Mouse (Mus musculus): ENCODE results near the gene Tomm22.

The Tomm22 gene

DNA sequence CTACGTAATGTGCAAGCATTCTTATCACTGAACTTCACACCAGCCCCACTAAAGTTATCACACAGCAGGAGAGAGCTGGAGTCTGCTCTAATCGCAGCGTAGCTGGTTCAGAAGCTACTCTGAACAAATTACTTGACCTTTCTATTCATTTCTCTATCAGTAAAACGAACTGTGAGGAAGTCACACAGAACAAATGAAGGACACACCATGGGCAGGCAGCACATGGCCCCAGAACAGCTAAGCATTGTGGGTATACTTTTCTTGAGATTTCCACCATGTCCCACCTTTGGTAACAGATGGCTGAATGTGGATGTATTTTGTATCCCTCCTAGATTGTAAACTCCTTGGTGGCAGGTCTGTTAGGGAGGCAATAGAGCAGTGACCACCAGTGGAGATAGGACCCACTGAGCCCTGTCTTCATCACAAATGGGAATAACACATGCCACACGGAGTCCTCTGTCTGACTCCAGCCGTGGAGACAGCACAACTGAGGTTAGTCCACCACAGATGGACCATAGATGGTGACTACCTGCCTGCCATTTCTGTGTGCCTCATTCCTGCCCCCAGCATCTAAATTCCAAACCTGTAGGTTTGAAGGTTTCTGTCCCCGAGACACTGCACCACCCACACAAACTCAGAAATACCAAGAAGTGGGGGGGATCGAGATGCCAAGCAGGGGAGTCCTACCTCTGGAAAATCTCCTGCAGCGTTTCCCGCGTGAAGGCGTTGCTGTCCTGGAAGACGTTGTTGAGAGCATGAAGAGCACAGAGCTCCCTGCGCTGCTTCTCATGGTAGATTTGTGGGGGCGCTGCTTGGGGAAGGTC is 15.6 kb downstream of the Tomm22 start:
- DNase-seq = no peak

DNA sequence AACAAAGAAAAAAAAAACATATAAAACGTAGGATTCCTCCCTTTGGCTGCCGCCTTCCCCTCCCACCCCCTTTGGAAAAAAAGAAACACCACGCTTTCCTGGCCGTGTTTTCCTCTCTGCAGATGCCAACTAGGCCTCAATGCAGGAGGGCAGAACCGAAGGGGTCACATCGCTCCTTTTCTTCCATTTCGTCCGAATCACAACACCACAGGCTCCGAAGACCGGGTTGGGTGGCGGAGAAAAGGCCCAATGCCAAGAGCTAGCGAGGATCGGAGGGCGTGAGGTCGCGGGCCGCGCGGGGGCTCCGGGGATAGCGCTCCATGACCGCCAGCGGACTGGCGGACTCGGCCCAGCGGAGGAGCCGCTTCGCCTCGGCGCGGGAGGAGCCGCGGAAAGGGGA is 16.5 kb downstream of the Tomm22 start:
- peak; percentile 53 for DNase-seq

DNA sequence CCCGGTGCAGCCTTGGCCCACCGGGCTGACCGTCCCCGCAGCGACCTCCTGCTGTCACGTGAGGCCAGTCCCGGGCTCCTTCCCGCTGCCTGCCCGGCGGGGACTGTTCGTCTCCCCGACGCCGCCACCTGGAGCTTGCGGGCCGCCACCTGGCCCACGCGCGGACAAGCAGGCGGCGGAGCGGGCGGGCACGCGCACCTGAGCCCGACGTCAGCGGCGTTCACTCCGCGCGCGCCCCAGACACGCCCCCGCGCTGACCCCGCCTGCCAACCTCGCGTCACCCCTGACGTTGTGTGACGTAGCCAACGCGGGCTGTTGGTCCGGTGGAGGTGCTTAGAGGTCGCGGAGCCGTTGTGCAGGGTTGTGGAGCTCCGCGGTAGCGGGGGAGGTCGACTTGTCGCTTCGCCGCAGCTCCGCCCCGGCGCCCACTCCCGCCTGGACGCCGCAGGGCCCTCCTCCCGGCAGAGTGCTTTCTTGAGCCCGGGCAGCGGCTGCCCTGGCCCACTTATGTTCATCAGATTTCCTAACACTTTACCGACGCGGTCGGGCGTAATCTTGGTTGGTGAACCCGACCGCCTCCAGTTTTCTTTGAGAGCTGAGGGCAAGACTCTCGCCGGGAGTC is 17.1 kb downstream of the Tomm22 start, which contains the start of gene Josd1:
TSS of gene Josd1 (minus strand) at position 274 of the 622 bp plus-strand sequence.
- peak; percentile 95 for DNase-seq

DNA sequence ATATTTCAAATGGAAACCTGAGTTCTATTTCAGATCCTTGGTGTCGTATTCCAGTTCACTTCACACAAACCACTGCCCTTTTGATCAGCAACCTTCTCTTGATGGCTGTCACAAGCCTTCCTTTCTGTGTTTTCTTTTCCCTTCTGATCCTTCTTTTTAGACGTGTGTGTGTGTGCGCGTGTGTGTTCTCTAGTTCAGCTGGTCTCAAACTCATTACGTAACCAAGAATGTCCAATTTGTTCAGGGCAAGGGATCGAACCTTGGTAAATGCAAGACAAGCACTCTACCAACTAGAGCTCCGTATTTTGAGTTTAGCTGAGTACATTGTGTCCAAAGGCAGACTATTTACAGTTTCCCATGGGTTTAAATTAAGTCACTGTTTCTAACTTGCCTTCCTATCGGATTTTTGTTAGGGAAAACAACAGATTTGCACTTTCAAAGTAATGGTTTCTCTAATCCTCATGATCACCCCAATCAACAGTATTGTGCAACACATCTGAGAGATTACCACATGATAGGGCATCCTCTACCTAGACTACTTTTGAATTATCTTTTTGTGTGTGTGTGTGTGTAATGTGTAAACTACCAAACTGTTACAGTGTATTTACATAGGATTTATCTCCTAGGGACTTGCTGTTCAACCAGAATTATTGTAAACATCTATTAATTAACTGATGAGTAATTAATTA is 17.8 kb downstream of the Tomm22 start:
- DNase-seq = no peak

DNA sequence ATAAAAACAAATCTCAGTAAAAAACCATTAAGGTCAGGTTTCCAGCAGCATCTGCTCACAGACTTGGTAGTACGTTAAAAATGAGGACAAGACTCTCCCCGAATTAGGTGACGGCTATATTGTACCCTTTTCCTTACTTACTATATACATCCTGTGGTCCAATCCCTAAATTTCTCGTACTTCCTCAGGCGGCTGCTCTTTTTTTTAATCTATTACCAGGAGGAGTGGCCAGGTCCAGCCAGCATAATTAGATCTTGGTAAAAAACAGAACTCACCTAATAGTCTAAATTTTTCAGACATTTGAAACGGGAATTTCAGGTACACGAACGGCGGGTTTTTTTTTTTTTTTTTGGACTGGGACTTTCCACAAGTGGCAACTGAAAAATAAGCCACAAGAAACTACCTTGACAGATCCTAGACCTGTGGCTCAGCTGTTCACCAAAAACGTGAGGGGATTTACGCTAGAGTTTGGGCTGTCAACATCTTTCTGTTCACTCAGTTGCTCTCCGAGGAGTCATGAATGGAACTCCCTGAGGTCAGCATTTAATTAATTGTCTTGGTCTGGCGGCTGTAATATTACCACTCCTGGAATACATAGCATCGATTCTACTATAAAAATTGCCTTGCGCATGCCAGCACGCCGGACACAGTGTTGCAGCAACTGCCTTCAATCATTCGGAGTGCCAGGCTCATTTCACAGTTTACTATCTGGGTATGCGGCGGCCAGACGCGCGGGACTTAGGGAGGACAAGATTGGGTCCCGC is 19.2 kb downstream of the Tomm22 start:
- no peak for DNase-seq

DNA sequence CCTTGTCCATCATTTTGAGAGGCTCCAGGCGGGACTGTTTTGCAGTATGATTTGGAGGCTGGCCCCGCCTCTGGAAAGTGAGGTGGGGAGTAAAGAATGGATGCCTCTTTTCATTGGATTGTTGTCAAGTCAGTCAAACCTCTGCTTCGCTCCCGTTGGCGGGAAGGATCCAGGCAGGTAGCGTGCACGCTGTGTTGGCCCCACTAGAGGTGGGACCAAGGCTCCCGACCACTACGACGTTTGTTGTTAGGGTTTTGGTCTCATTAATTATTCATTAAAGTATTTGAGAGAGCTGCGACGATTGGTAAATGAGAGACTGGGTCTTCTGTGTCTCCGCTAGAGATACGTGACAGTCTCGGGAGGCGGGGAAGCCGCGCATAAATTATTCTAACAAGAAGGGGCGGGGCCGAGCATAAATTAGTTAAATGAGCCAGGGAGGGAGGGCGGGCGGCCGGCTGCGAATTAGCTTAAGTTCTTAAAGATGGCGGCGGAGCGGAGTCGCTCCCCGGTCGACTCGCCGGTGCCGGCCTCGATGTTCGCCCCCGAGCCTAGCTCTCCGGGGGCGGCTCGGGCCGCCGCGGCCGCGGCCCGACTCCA is 19.9 kb downstream of the Tomm22 start, which contains the start of gene Gtpbp1:
TSS of gene Gtpbp1 (plus strand) at position 420 of the 597 bp plus-strand sequence.
- peak; percentile 99 for DNase-seq

DNA sequence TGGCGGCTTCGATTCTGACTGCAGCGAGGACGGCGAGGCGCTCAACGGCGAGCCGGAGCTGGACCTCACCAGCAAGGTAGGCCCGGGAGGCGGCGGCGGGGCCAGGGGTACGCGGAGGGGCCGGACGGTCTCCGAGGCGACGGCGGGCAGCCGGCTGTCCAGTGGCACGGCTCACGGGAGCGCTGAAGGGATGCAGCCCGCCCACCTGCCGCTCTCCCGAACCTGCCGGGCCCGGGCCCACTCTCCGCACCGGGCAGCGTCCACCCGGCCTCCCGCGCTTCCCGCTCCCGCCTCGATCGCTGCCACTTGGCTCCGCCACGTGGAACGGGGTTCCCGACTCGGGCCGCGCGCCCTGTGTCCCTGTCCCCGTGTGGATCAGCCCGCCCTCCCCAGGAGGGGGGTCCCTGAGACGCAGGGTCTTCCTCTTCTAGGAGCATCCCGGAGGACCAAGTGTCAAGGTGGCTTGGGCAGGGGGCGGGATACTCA is 20.4 kb downstream of the Tomm22 start:
- peak; percentile 57 for DNase-seq

DNA sequence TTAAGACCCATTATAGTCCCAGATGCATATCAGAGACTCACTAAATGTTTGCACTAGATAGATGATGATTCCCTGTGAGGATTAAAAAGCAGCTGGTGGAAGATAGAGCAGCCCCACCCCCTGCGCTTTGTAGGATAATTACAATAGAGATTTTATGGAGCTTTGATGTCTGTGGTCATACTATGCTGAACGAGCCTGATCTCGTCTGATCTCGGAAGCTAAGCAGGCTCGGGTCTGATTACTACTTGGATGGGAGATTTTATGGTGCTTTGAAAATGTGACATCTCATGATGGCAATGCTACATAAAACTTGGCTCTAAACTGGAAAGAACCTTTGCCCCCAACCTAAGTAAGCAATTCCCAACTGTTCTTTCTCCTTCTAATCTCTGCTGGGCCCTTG is 21.7 kb downstream of the Tomm22 start:
- DNase-seq = no peak

DNA sequence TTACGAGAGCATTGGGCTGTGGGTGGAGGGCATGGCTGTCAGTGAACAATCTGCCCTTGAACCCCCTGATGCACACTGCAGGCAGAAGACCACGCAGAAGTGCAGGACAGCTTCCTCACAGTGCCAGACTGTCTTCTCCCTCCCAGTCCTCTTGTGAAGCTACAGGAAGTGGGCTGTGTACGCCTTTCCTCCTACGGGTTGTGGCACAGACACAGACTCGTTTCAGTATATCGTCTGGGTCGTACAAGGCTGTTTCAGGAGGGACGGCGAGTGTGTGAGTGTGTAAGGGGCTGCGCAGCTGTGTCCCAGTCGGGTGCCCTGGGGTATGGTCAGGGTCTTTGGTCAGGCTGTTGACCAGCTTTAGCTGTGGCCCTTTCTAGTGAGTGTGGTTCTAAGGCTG is 23.1 kb downstream of the Tomm22 start:
- DNase-seq = peak; percentile 30

DNA sequence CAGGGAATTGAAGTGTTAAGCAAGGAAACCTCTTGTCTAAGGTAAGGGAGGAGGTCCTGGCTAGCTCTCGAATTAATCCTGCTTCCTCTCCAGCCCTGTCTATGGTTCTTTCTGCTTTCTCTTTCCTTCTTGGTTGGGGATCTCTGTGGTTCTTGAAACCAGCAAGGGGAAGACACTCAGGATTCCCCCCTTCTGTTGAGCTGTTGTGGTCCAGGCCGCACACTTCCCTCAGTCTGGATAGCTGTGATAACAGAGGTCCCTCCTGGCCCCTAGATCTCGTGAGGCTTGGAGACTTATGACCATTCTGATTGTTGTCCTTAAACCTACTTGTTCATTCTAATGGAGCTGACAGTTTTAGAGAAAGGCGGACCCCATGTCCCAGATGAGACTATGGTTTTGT is 23.9 kb downstream of the Tomm22 start:
- DNase-seq = no peak

DNA sequence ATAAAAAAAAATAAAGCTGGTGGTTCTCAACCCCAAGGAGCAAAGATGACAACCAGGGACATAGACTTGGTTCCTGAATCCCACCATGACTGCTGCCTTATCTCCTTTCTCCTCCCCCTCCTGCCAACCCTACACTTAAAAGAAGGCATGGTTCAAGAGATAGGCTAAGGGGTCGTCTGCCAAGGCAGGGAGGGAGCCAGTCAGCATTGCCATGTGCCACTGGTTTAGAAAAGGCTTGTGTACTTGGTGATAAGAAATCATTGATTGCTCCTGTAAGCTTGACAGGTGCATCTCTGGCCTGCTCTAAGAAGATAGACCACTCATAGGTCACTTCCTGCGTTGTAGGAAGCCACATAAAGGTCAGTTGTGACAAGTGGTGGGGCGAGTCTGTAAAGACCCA is 24.9 kb downstream of the Tomm22 start:
- no peak for DNase-seq

DNA sequence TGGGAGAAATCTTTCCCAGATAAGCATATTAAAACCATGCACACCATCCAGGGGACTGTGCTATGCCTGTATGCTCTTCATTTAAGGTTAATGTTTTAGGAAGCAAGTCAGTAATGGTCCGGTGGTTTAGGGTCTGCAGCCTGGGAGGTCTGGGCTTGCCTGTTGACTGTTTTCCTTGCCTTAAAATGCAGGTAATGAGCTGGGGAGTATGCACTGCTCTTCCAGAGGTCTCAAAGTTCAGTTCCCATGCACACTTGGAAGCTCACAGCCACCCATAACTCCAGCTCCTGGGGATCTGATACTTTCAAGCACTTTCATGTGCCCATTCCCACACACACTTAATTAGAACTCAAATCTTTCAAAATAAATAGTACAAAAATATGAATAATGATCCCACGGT is 25.8 kb downstream of the Tomm22 start:
- no peak for DNase-seq

DNA sequence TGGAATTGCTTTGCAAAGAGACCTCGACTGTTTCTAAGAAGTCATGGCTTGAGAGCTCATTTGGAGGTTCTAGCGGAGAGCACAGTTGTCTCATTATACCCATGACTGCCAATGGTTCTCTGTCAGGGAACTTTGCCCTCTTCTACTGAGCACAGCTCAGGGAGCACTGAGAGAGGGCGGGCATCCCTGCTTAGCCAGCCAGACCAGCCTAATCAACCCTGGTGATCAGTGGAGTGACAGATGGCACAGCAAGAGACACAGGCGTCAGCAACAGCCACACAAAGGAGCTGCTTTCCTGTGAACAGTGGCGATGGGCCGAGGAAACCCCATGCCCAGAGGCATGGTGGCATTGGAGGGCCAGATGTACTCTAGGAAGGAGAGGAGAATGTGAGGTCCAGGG is 26.4 kb downstream of the Tomm22 start:
- DNase-seq = no peak

DNA sequence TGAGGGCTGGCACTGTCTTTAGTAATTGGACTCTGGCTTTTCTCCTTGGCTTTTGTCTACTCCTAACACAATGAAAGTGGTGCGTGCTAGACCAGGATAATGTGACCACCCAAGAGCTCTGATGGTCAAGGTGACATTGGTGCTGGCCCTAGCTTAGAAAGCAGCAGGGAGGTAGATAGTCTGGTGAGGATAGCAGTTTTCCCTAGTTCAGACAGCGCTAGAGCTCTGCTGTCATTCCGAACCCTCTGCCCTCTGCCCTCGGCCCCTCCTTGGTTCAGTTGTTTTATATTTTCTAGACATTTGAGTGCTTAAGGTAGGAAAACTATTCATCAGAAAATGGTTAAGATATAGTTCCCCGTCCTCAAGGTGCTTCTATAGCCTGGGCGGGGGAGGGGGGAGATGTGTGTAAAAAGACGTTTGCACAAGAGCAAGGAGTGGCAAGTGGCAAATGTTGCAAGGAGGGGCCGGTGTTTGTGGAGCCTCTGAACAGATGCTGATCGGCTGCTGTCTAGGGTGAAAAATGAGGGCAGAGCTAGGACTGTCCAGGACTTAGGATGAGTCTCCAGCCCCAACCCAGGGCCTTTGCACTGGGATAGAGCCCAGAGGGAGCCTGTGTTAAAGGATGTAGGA is 27.0 kb downstream of the Tomm22 start:
- DNase-seq = no peak

DNA sequence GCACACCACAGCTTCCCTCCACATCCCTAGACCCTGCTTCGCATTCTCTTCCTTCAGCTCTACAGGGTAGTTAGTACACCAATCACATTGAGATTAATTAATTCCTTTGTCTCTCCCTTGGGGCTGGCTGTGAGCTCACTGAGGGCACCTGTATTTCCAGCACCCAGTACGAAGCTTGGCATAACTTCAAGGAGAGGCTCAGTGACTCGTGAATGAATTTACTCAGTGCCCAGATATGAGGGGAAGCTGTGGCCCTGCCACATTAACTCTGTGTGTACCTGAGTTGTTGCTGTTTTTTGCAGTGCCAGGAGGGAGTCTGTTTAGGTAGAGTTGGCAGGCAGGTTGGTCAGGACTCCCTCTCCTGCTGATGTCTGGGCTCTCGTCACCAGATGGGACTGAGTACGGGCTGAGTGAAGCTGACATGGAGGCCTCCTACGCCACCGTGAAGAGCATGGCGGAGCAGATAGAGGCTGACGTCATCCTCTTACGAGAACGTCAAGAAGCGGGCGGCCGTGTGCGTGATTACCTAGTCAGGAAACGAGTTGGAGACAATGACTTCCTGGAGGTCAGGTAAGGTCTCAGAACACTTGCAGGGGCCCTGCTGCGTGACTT is 36.0 kb downstream of the Tomm22 start:
- DNase-seq = no peak

DNA sequence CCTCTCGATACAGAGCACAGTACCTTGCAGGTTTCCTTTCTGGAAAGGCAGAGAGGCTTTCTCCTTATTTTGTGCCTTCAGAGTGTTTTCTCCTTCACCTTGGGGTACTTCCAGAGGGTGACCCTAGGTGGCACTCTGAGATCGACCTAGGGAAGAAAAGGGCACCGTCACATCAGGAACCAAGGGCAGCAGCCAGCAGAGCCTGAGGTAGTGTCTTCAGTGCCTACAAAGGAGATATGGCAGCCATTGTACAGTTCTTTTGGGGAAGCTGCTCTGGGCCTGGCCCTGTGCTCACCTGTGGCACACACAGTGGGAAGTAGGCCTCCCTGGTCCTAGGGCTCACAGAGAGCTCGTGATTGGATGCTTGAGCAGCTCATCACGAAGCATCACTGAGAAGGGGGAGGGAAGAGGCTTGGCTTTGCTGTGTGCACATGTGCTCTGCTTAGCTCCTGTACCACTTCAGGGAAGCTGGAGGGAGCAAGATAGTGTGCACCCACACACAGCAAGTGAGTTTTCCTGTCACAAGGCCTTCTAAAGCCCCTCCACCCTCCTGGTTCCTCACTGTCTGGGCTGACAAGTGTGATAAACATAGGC is 37.7 kb downstream of the Tomm22 start:
- no peak for DNase-seq

DNA sequence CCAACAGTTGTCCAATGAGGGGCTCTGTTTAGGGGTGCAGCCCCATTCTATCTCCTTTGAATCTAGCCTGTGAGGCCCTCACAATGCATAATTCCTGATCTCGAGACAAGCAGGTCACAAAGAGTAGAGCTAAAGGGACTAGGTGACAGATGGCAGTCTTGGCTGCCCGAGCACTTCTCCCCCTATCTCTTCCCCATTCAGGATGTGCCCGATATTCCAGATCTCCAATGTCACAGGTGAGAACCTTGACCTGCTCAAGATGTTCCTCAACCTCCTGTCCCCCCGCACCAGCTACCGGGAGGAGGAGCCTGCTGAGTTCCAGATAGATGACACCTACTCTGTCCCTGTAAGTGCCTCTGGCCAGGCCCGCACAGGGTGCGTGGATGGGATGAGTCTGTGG is 45.0 kb downstream of the Tomm22 start:
- DNase-seq = no peak

DNA sequence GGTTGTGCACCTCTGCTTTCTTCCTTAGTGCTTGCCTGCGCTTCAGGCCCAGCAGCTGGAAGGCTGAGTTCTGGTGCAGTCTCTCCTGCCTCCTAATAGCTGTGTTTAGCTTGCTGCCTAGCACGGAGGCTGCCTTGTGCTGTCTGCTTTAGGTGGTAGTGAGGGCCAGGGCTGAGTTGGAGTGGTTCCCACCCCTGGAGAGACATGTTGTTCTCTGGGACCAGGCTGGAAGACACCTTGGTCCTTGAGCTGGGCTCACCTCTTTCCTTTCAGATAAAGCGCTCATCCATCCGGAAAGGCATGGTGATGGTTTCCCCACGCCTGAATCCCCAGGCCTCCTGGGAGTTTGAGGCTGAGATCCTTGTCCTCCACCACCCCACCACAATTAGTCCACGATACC is 46.0 kb downstream of the Tomm22 start:
- DNase-seq = no peak

DNA sequence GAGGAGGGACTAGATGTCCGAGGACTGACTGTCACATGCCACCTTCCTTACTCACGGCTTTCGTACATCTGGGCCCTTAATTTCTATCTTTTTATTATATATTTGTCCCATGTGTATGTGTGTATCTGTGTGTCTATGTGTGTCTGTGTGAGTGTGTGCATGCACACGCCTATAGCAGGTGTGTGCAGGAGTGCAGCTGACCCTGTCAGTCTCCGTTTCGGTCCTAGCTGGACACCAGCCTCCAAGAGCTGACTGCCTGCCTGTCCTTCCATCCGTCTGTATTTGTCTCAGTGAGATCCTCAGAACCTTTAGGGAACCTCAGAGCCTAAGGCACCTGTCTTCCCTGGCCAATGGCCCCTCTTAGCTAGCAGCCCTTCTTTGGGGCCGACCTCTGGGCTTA is 49.6 kb downstream of the Tomm22 start:
- no peak for DNase-seq

DNA sequence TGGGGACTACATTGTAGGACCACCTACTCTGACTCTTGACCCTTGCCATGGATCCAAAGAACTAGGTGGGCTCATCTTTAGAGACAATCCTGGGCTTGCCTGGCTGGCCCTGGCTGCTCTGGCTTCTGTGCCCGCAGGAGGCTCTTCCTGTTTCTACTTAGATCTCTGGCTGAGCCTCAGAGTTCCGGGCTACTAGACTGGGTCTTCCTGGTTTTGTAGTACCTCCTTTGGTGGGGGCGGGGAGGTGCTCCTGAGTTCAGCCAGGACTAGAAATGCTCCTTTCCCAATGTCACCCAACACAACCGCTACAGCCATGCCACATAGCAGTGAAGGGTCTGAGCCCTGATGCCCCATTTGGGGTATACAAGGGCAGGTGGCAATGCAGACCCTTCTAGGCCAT is 50.1 kb downstream of the Tomm22 start:
- DNase-seq = no peak
